8 mouse cellular contexts compared by ENCODE assay signal in the genomic region with DNA sequence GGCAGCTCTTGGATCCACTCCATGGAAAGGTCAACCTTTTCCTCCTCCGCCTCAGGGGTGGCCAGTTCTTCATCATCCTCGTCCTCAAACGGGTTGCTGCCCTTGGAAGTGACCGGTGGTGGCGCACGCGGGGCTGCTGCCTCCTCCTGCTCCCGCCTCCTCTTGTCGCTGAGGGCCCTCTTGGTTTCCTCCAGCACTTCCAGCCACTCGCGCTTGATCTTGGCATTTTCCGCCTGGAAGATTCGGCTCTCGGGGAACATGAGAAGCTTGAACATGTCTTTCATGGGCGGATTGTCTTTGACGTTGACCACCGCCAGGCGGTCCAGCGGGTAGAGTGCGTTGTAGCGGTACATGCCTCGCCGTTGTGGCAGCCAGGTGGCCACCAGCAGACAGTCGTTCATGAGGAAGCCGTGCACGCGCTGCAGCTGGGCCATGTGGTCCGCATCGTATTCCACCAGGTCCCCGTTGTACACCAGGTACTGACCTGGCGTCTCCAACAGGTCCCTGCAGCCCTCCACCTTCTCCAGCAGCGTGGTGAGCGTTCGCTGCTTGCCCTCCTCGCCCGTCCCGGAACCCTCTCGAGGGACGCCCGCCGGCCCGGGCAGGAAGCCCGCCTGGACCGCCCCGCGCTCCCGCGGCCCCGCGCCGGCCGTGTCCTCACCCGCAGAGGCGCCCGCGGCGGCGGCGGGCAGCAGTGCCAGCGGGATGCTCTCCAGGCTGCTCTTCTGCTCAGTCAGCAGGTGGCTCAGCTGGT. TPM values are rescaled to one million over a fixed set of nuclear protein-coding genes. Genes with fewer than 3 reads are reported as not detected.
DNase-seq lines count a peak whose midpoint lies in the region; ATAC-seq and TF ChIP-seq lines count a peak whose summit lies in the region.

No protein-coding gene starts in this region.

- peak; percentile 65 for TF ChIP-seq CTCF in left cerebral cortex, adult 2 months (IDR thresholded peaks at IDR 0.05)

- peaks cover 36% of the 10 kb centered on the region for H3K36me3 ChIP-seq in hindbrain, embryonic 15.5 days

- peak; percentile 30 for ATAC-seq in activated CD4-positive, CD25-positive, alpha-beta regulatory T cell, adult 4 months
- ATAC-seq in common myeloid progenitor, adult 5-6 weeks (replicated peaks; ENCODE audit: low read depth, poor library complexity, severe bottlenecking): peak; percentile 59
- peak; percentile 54 for ATAC-seq in hindbrain, embryonic 15.5 days (ENCODE audit: low FRiP score, low read depth)
- ATAC-seq in megakaryocyte, adult 5-6 weeks (ENCODE audit: poor library complexity, severe bottlenecking): peak; percentile 68

- peak overlapping the region; percentile 84 for H3K4me3 ChIP-seq in hindbrain, embryonic 15.5 days
- H3K4me3 ChIP-seq in left cerebral cortex, adult 2 months: peak overlapping the region; percentile 100

- H3K27ac ChIP-seq in hindbrain, embryonic 15.5 days (replicated peaks): peak overlapping the region; percentile 85
- H3K27ac ChIP-seq in left cerebral cortex, adult 2 months: peak overlapping the region; percentile 95

- no peaks in the 10 kb centered on the region for H3K9me3 ChIP-seq in hindbrain, embryonic 15.5 days

- intact Hi-C loops in left cerebral cortex, adult 2 months (cut with DNase I): loop anchor here (1.0 to 5.0 kb wide), 4 partner anchors 34 to 135 kb away; a partner anchor contains a TSS

- WGBS in hindbrain, embryonic 15.5 days: 1% methylated on average over 55 of the region's 60 CpGs

- peak; percentile 79 for DNase-seq in gastrocnemius, adult 18-20 months (ENCODE audit: low spot score)
- peak; percentile 67 to 68 for DNase-seq in left cerebral cortex, adult 2 months (ENCODE audit: extremely low spot score in 1 of 2, low spot score in 2 of 2)
- DNase-seq in right cerebral cortex, postnatal 10 days (ENCODE audit: low spot score in 2 of 2): peak; percentile 80 to 86
- DNase-seq in urinary bladder, postnatal 14 days (ENCODE audit: low spot score): peak; percentile 82

- H3K9ac ChIP-seq in hindbrain, embryonic 15.5 days: peak overlapping the region; percentile 85

- H3K4me2 ChIP-seq in hindbrain, embryonic 15.5 days: peak overlapping the region; percentile 90

- H3K27me3 ChIP-seq in hindbrain, embryonic 15.5 days: no peaks in the 10 kb centered on the region

- peaks cover 50% of the 10 kb centered on the region for H3K4me1 ChIP-seq in hindbrain, embryonic 15.5 days (replicated peaks)

RNA-seq across cellular contexts. Expression of a gene that starts 0.7 kb away (rescaled TPM):
- 1 to 10 TPM; 5.3 to 8.3 TPM for polyA plus RNA-seq in activated CD4-positive, CD25-positive, alpha-beta regulatory T cell, adult 4 months (2017; shearing (Covaris generic))
- 15.2 and 16.2 TPM in 2 replicates for total RNA-seq in common myeloid progenitor, adult 5-6 weeks (2017)
- 1 to 10 TPM; 6.9 to 7.4 TPM for total RNA-seq in gastrocnemius, adult 18-20 months (2021)
- 14.6 and 15.2 TPM in 2 replicates for polyA plus RNA-seq in hindbrain, embryonic 15.5 days (2015; fragmentation: Nextera tagmentation; extraction: Ambion mirVana)
- total RNA-seq in left cerebral cortex, adult 2 months (2021): 10 to 100 TPM; 35.1 to 36.5 TPM
- total RNA-seq in megakaryocyte, adult 5-6 weeks (2015): 6.5 and 8.9 TPM in 2 replicates
- 14.5 and 16.1 TPM in 2 replicates for total RNA-seq in megakaryocyte, adult 5-6 weeks (2017)

RNA-seq across cellular contexts. Expression of a gene that starts 0.9 kb away (rescaled TPM):
- 1 to 10 TPM; 6.6 to 8.4 TPM for polyA plus RNA-seq in activated CD4-positive, CD25-positive, alpha-beta regulatory T cell, adult 4 months (2017; shearing (Covaris generic))
- 25.7 and 26.8 TPM in 2 replicates for total RNA-seq in common myeloid progenitor, adult 5-6 weeks (2017)
- 1 to 10 TPM; 5.5 to 5.9 TPM for total RNA-seq in gastrocnemius, adult 18-20 months (2021)
- polyA plus RNA-seq in hindbrain, embryonic 15.5 days (2015; fragmentation: Nextera tagmentation; extraction: Ambion mirVana): 8.8 and 9.3 TPM in 2 replicates
- total RNA-seq in left cerebral cortex, adult 2 months (2021): 10 to 100 TPM; 13.8 to 15.5 TPM
- 11.0 and 11.1 TPM in 2 replicates for total RNA-seq in megakaryocyte, adult 5-6 weeks (2015)
- total RNA-seq in megakaryocyte, adult 5-6 weeks (2017): 18.9 and 20.7 TPM in 2 replicates

RNA-seq across cellular contexts. Expression of a gene that starts 33.9 kb away (rescaled TPM):
- polyA plus RNA-seq in activated CD4-positive, CD25-positive, alpha-beta regulatory T cell, adult 4 months (2017; shearing (Covaris generic)): 10 to 100 TPM; 28.2 to 28.7 TPM
- 69.2 and 77.3 TPM in 2 replicates for total RNA-seq in common myeloid progenitor, adult 5-6 weeks (2017)
- 10 to 100 TPM; 32.1 to 33.6 TPM for total RNA-seq in gastrocnemius, adult 18-20 months (2021)
- 26.2 and 26.9 TPM in 2 replicates for polyA plus RNA-seq in hindbrain, embryonic 15.5 days (2015; fragmentation: Nextera tagmentation; extraction: Ambion mirVana)
- total RNA-seq in left cerebral cortex, adult 2 months (2021): 10 to 100 TPM; 19.0 to 20.3 TPM
- total RNA-seq in megakaryocyte, adult 5-6 weeks (2015): 11.6 and 13.2 TPM in 2 replicates
- total RNA-seq in megakaryocyte, adult 5-6 weeks (2017): 23.9 and 24.4 TPM in 2 replicates

RNA-seq across cellular contexts. Expression of a gene that starts 34.0 kb away (rescaled TPM):
- 10 to 100 TPM; 36.5 TPM for polyA plus RNA-seq in activated CD4-positive, CD25-positive, alpha-beta regulatory T cell, adult 4 months (2017; shearing (Covaris generic))
- 69.3 and 90.7 TPM in 2 replicates for total RNA-seq in common myeloid progenitor, adult 5-6 weeks (2017)
- 100 to 1,000 TPM; 138 to 151 TPM for total RNA-seq in gastrocnemius, adult 18-20 months (2021)
- 74.7 and 79.5 TPM in 2 replicates for polyA plus RNA-seq in hindbrain, embryonic 15.5 days (2015; fragmentation: Nextera tagmentation; extraction: Ambion mirVana)
- total RNA-seq in left cerebral cortex, adult 2 months (2021): 10 to 100 TPM; 54.7 to 65.8 TPM
- total RNA-seq in megakaryocyte, adult 5-6 weeks (2015): 44.3 and 54.3 TPM in 2 replicates
- 43.9 and 50.3 TPM in 2 replicates for total RNA-seq in megakaryocyte, adult 5-6 weeks (2017)

RNA-seq across cellular contexts. Expression of a gene that starts 52.3 kb away (rescaled TPM):
- 10 to 100 TPM in 1 of 2 experiments, 1 to 10 TPM in 1; 9.3 to 12.4 TPM for polyA plus RNA-seq in activated CD4-positive, CD25-positive, alpha-beta regulatory T cell, adult 4 months (2017; shearing (Covaris generic))
- total RNA-seq in common myeloid progenitor, adult 5-6 weeks (2017): 19.4 and 24.8 TPM in 2 replicates
- total RNA-seq in gastrocnemius, adult 18-20 months (2021): 100 to 1,000 TPM; 155 to 180 TPM
- 15.5 and 16.9 TPM in 2 replicates for polyA plus RNA-seq in hindbrain, embryonic 15.5 days (2015; fragmentation: Nextera tagmentation; extraction: Ambion mirVana)
- 10 to 100 TPM; 66.7 to 68.4 TPM for total RNA-seq in left cerebral cortex, adult 2 months (2021)
- 26.5 and 28.4 TPM in 2 replicates for total RNA-seq in megakaryocyte, adult 5-6 weeks (2015)
- 17.8 and 19.2 TPM in 2 replicates for total RNA-seq in megakaryocyte, adult 5-6 weeks (2017)

Comparison
In these comparisons a context has a peak if more than half of its experiments do, and no peak if none do; other contexts are left out.
1. Peak in every context shown above with its lines: DNase-seq, ATAC-seq, H3K4me3 ChIP-seq and H3K27ac ChIP-seq.